Mouse (Mus musculus): Measurements from ENCODE around the gene Actrt2.

- TF ChIP-seq POLR2A (IDR thresholded peaks at IDR 0.05; ENCODE audit: control insufficient read depth, extremely low read depth, insufficient read depth, low read length, poor library complexity): no peak
- TF ChIP-seq CTCF (IDR thresholded peaks at IDR 0.05; ENCODE audit: borderline replicate concordance, control insufficient read depth, extremely low read depth, insufficient read depth, low read length, poor library complexity): no peak
Measured at GRCm38 (mm10) chr4:154705056-154705455, 37.4 kb upstream of the Actrt2 start.

Measured in thymus, adult 2 months (tissue).